Mouse (Mus musculus) heart, postnatal 0 days (tissue): Measurements from ENCODE around the gene Cggbp1.

ENCODE experiments used
- CTCF ChIP-seq: IDR thresholded peaks from 2 replicates; pipeline ENCODE4 v1.5.1; 2016; ENCODE audit warnings: antibody characterized with exemption, control low read depth, low read depth
- EP300 ChIP-seq: IDR thresholded peaks from 2 replicates; pipeline ENCODE4 v1.6.1; 2016; ENCODE audit warnings: antibody characterized with exemption, low read depth

DNA sequence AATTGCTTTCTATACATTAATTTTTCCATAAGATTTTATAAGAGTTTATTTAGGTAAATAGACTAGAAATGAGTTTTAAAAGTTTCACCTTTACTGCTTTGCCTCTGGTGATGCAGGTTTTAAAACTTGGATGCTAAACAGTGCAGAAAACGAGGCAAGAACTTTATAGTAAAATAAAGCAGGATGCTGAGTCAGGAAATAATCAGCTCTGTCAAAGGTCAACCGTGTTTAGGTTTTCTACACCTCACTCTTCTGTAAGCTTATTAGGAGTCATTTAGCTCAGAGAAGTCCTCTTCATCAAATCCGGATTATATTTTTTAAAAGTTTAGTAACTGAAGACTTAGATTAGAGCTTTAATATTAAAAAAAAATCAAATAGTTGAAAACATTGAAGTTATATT, 5.2 kb downstream of the Cggbp1 start:
- no peak for TF ChIP-seq CTCF
- no peak for TF ChIP-seq EP300
